Mouse (Mus musculus) inflammation-experienced regulatory T-cells, adult 6 months (primary cell): Measurements from ENCODE around the gene Fbxo6. TPM values are rescaled to one million over a fixed set of nuclear protein-coding genes. Genes with fewer than 3 reads are reported as not detected.
"Not testable (repeated sequence)": the region's sequence is repeated elsewhere in the genome, so short reads cannot be mapped to it uniquely, and the experiment has no call there.

Experiments
- ATAC-seq: one replicate; pipeline ENCODE4 v1.8.0; 2017
- polyA plus RNA-seq, 3 experiments: library from polyadenylated mRNA; unstranded; fragments of 100-300 nt; shearing (Covaris generic); gene quantifications; one replicate each; pipeline ENCODE4 v1.2.1; 2017

Fbxo6 gene
- polyA plus RNA-seq, 3 experiments from 2014 or later = 48.0 to 55.6 (median 52.6) TPM

DNA sequence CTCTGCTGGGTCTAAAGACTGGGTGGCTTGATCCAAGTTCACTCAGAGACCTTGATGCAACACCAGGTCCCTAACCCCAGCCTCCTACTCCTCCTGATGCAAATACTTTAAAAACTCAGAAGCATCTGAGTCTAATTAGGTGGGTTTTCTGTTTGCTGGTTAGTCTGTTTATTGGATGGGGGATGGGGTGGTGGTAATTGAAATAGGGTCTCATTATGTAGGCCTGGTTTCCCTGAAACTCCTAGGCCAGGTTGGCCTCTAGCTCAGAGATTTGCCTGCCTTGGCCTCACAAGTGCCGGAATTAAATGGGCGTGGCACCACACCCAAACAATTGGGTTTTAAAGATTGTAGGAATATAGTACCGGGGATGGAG is 29.3 kb downstream of the Fbxo6 start:
- ATAC-seq = no peak

DNA sequence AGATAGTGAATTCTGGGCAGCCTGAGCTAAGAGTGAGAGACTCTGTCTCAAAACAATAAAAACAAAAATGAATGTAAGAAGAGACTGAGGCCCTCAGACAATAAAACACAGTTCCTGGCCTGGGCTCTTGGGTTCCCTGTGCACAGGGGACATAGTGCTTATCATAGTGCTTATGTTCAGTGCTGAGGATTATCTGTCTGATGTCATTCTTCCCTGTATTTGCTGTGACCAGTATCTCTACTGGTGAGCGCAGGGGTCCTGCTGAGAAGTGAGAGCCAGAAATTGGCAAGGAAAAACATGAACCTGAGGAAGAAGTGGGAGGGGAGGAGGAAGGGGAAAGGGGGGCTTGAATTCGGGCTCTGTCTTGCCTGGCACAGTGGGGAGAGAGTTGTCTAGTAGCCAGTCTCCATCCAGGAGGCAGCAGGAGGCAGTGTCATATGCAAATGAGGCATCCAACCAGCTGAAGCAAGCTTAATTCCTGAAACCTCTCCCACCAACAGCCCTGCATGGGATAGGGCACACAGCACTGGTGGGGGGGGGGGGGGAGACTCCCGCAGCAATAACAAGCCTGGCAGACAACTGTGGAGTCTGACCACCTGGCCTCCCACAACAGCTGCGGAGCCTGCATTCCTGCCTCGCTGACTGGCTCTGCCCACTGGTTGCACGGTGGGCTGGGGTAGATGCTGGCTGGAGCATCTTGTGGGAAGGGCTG is 29.8 kb downstream of the Fbxo6 start:
- no peak for ATAC-seq

DNA sequence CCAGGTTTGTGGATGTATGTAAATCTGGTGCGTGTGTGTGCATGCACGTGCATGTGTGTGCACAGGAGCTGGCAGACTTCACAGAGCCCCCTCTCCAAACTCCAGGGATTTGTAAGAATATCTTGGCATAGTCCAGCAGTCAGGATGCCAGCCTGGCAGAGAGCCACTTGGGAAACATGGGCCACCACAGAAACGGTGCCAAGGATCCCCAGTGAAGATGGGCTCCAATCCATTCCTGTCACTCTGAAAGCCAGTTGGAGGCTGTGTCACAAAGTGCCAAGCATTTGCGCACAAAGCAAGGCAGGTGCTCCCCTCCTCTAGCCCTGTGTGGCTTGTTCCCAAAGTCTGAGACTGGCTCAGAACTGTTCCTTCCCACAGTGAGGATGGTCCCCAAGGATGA is 30.6 kb downstream of the Fbxo6 start:
- no peak for ATAC-seq

DNA sequence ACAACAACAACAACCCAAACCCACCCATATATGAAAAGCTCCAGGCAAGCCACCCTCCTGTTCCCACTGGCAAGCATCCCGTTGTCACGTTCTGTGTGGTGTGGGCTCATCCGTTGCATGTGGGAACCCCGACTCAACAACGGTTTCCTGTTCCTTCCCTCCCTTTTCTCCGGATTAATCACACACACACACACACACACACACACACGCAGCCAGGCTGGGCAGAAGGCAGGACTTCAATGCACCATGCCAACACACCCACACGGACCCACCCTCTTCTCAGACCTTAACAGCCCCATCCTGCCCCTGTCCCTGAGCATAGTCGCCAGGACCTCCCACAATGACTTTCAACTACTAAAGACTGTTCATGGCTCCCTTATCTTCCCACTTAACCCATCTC is 31.4 kb downstream of the Fbxo6 start:
- ATAC-seq = no peak

DNA sequence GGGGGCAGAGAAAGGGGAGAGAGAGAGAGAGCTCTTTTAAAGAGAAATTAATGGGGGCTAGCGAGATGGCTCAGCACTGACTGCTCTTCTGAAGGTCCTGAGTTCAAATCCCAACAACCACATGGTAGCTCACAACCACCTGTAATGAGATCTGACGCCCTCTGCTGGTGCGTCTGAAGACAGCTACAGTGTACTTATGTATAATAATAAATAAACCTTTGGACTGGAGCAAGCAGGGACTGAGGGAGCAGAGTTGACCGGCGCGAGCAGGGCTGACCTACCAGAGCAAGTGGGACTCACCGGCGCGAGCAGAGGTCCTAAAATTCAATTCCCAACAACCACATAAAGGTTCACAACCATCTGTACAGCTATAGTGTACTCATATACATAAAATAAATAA is 32.4 kb downstream of the Fbxo6 start:
- ATAC-seq = not testable (repeated sequence)

DNA sequence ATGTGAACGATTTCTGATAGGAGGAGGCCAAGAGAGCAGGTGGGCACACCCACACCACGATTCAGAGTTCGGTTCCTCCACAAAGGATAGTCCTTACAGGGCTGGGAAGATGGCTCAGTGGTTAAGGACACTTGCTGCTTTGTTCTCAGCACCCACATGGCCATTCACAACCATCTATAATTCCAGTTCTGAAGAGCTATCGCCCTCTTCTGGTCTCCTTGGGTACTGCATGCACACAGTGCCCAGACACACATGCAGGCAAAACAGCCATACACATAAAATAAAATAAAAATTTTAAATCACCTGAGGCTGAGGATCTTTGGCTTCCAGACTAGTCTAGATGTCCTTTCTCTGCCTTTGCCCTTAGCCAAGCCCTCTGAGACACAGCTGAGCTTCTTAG is 34.5 kb downstream of the Fbxo6 start:
- ATAC-seq = no peak

DNA sequence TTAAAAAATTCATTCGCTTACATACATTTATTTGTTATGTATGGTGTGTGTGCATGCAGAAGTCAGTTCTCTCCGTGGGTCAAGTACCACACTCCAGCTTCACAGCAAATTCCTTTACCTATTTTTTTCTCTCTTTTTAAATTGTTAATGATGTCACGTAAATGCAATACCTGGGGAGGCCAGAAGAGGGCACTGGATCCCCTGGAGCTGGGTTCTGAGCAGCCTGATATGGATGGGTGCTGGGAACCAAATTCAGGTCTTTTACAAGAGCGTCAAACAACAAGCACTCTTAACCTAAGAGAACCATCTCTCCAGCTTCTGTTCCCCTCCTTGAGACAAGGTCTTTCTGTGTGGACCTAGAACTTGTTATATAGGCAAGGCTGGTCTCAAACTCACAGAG is 35.3 kb downstream of the Fbxo6 start:
- ATAC-seq = no peak

DNA sequence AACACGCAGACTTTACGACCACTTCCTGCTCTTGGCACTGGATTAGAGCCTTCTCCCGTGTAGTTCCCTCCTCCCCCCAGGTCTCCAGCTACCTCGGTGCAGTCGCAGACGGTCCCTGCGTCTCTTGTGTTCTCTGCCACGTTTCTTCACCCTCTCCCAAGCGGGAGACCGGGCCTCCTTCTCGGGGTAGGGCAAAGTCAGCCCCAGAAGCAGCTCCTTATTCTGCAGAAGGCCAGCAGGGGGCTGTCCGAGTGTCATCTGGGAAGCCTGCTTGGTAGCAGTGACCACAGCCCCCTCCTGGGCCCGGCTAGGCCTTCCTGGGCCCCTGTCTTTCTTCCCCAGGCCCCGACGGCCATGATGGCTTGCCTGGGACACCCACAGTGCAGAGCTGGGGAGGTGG is 36.5 kb downstream of the Fbxo6 start:
- ATAC-seq = peak; percentile 33

DNA sequence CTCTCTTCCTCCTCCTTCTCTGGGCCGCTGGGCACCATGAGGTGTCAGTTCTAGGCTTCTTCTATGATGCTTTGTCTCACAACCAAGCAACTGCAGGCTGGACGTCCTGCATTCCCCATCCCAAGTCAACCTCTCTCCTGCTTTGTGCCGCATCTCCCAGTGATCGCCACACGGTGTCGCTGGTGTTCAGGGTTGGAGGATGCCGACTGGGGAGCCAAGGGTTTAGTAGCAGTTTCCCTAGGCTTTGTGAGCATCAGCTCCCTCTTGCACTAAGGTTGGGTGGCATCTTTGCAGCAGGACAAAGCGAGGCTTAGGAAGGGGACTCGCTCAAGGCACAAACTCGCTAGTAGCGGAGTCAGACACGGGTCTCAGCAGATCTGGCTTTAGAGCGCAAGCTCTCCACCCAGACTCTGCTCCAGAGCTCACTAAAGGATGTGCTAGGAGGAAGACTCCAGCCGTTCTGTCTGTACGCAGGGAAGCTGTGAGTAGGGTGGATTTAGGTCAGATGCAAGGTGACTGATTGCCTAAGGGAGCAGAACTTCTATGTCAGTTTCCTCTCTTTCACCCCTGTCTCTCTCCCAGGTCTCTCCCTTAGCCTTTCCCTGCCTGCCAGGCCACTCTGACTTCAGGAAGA is 37.1 kb downstream of the Fbxo6 start:
- ATAC-seq = peak; percentile 91

DNA sequence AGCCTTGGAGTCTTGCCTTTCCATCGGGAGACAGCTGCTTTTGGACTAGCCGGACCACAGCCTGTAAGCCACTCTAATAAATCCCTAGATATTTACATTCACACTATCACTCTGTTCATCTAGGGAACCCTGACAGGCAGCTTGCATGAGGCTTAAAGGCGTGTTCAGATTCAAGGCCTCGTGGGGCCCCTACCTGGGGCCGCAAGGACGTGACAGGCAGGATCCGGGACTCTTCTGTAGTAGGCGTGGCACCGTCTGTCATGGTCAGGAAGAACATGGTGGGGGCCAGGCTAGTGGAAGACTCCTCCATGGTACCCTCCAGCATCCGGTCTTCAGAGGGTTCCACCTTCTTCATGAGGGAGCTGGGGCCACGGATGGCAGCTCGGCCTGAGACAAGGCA is 39.4 kb downstream of the Fbxo6 start:
- no peak for ATAC-seq

DNA sequence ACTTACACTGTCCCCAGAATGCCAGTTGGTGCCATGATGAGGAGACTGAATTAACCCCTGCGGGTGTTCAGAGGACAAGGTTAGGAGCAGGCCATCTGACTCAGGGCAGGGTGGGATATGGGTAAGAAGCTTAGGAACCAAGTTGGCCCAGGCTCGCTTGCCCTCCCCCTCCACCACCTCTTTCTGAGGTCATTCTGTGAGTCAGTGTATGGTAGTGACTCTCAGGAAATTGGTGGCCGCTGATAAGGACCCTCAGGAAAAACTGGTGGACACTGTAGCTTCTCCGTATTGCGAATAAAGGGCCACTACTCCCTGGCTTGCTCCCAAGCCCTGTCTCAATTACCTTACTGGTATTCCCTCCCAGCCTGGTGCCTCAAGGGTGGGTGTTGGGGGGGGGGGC is 42.7 kb downstream of the Fbxo6 start:
- no peak for ATAC-seq

DNA sequence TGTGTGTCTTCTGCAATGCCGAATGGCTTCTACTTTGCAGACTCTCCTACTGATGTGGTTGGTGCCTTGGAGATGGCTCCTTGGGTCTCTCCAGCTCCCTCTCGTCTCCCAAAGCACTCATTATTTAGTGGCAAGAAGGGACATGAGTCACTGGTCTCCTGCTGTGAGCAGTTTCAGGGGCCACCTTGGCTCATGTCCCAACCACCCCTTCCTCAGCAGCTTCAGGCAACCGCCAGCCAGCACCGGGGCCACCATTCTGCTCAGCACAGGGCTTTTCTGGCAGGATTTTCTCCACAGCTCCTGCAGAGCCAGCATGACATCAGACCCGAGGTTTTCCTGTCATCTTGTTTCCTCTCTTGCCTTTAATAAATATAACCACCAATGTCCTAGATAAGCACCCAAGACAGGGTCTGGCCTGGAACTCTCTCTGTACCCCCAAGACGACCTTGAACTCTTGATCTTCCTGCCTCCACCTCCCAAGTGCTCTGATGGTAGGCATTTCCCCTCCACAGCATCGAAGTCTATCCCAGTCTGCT is 43.3 kb downstream of the Fbxo6 start:
- ATAC-seq = no peak

DNA sequence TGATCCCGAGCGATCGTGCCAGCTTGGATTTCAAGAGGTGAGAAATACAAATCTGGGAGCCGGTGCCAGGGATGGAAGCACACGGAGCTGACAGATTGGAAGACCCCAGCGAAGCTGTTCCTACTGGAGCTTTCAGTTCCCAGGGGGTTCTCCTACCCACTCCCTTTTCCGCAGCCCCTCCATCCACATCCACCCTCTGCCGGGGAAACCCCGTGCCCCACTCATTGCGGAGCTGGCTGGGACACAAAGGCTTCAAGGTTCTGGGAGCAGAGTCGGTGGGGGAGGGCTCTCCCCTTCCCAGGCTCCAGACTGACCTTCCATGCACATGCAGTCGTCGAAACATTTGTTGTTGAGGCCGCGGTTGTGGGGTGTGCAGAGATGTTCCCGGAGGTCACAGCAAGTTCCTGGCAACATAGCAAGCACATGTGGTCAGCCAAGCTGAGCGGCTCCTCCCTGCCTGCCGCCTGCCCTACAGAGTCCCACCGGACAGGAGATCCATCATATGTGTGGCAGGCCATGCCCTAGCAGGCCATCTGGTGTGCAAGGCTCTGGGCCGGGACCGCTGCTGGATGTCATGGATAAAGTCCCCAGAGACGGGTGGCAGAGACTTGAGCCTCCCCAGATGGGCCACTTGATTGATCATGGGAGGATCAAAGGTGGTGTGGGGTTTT is 44.2 kb downstream of the Fbxo6 start:
- ATAC-seq = no peak

DNA sequence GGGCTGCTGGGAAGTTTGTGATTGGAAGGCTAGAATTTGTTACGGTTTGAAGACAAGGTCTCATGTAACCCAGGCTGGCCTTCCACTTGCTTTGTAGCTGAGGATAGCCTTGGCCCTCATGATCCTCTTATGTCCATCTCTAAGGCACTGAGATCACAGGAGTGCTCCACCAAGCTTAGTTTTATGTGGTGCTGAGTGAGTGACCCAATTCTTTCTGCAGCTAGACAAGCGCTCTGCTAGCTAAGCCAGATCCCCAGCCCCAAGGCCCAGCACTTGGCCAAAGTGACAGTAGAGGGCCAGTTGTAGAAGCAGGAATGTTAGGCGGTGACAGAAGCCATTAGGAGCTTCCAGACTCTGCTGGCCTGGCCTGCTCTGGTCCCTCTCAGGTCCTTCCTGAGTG is 47.8 kb downstream of the Fbxo6 start:
- ATAC-seq = no peak

DNA sequence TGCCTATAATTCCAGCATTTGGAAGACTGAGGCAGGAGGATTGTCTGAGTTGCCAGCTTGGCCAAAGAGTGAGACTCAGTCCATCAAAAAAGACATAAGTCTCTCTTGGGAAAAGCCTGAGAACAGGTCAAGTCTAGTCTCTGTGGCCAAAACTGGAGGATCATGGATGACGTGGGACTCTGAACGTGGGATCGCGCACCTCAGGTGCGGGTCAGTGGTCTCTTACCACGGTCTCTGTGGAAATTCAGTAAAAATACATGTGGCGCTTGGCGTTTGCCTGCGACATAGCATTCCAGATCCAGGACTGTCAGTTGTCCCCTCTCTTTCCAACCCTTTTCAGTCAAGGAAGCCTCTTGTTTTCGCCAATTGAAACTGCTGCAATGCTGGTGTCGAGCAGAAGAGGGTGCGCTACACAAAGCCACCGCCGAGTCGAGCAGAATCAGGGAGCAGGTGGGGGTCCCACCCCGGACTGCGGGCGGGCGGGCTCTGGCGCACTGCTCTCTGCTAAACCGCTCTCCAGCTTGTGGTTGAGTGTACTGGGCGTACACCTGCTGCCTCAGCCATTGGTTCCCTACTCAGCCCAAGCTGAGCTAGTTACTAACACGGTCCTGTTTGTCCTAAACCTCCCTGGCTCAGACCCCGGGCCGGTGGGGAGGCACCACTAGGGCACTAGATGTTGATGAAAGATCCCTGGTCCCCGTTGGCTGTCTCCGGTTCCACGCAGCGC is 50.0 kb downstream of the Fbxo6 start:
- ATAC-seq = peak; percentile 54

DNA sequence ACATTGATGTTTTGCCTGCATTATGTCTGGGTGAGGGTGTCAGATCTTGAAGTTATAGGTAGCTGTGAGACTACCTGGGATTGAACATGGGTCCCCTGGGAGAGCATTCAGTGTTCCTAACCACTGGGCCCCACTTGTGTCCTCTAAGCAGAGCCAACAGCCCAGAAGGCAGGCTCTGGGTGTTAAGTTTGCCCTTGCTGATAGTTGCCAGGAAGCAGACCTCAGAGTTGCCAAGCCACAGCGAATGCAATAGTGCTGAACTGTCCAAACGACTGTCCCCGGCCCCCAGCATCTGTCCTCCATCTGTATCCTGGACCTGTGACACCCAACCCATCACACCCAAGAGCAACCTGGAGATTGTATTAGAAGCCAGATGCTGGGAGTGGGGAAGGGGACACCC is 53.3 kb downstream of the Fbxo6 start:
- no peak for ATAC-seq

DNA sequence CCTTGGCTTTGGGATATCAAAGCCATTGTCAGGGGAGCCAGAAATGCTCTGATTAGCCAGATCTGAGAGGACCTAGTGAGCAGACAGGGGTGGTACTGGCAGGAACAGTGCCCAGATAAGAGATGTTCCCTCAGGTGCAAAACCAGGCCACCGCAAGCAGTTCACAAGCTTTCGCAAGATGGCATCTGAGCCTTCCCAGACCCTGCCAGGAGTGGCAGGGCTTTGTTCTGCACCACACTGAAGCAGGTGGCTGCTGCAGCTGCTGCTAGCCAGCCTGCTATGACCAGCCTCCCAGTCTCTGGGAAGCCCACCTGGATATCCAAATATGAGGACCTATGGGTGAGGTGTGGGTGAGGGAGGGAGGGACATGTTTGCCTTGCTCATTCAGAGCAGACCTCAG is 54.0 kb downstream of the Fbxo6 start:
- no peak for ATAC-seq

Other genes starting within 250 kb of the Fbxo6 start
- 10 to 100 TPM; 20.5 to 25.5 (median 21.2) TPM for gene Mfn2, start 247.4 kb downstream of the Fbxo6 start, polyA plus RNA-seq
- gene Plod1, start 215.4 kb downstream of the Fbxo6 start, polyA plus RNA-seq = 1 to 10 TPM; 1.3 to 4.5 (median 3.1) TPM
- 10 to 100 TPM in 1 of 3 experiments, 1 to 10 TPM in 2; 7.2 to 11.6 (median 8.3) TPM for gene 2510039O18Rik, start 211.2 kb downstream of the Fbxo6 start, polyA plus RNA-seq
- not detected for gene Nppb, start 166.4 kb downstream of the Fbxo6 start, polyA plus RNA-seq
- not detected for gene Nppa, start 151.4 kb downstream of the Fbxo6 start, polyA plus RNA-seq
- 1 to 10 TPM; 3.8 to 7.0 (median 6.3) TPM for gene Clcn6, start 113.3 kb downstream of the Fbxo6 start, polyA plus RNA-seq
- 10 to 100 TPM in 1 of 3 experiments, 1 to 10 TPM in 2; 9.2 to 12.0 (median 9.5) TPM for gene Mthfr, start 113.1 kb downstream of the Fbxo6 start, polyA plus RNA-seq
- 10 to 100 TPM; 13.3 to 21.5 (median 14.3) TPM for gene Agtrap, start 64.1 kb downstream of the Fbxo6 start, polyA plus RNA-seq
- 10 to 100 TPM; 36.3 to 49.1 (median 39.6) TPM for gene Mad2l2, start 21.8 kb downstream of the Fbxo6 start, polyA plus RNA-seq
- gene Draxin, start 21.4 kb downstream of the Fbxo6 start, polyA plus RNA-seq = not detected
- gene Fbxo44, start 8.3 kb upstream of the Fbxo6 start, polyA plus RNA-seq = 1 to 10 TPM in 2 of 3 experiments, under 1 TPM in 1; 0.44 to 4.3 (median 4.1) TPM
- not detected for gene Fbxo2, start 8.5 kb upstream of the Fbxo6 start, polyA plus RNA-seq
- not detected for gene Disp3, start 135.8 kb upstream of the Fbxo6 start, polyA plus RNA-seq